In the genomic region with DNA sequence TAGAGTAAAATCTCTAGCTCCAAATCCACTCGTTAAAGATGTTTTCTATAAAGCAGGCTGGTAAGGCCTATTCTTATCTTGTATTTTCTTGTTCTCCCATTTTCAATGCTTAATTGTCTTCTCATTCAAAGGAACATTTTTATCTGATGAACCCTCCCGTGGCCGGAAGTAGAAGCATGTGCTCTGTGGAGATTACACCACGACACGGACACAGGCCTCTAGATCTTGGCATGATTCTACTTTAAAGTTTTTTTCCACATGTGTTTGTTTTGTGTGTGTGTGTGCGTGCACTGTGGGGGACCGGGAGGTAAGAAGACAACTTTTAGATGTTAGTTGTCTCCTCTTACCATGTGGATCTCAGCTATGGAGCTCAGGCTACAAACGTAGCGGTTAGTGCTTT, we compare ENCODE assay signal across 16 mouse cellular contexts. TPM values are rescaled to one million over a fixed set of nuclear protein-coding genes. Genes with fewer than 3 reads are reported as not detected.
DNase-seq lines count a peak whose midpoint lies in the region; ATAC-seq and TF ChIP-seq lines count a peak whose summit lies in the region.
"Had no signal": no experiment of that assay in that cellular context is flagged by ENCODE, and none has a peak within 500 bp of the region (broad histone marks: within the 10 kb centered on the region; RNA-seq: fewer than 3 reads in every experiment).

No protein-coding gene starts in this region.

- H3K36me3 ChIP-seq in heart, postnatal 0 days (replicated peaks; ENCODE audit: control insufficient read depth, insufficient read depth, low read length), result no peaks in the 10 kb centered on the region
- no peaks in the 10 kb centered on the region for H3K36me3 ChIP-seq in heart, embryonic 10.5 days
- H3K36me3 ChIP-seq in liver, embryonic 11.5 days (ENCODE audit: control insufficient read depth, insufficient read depth, low read length), result no peaks in the 10 kb centered on the region
- H3K36me3 ChIP-seq: hindbrain, embryonic 12.5 days; limb, embryonic 15.5 days had no signal

- peaks cover 20% of the 10 kb centered on the region for H3K4me1 ChIP-seq in heart, postnatal 0 days (ENCODE audit: control insufficient read depth, insufficient read depth)
- no peaks in the 10 kb centered on the region for H3K4me1 ChIP-seq in heart, embryonic 10.5 days
- peaks cover 3% of the 10 kb centered on the region for H3K4me1 ChIP-seq in brown adipose tissue, adult 24 weeks (ENCODE audit: control insufficient read depth, insufficient read depth, insufficient read length, low read length)
- peaks cover 13% of the 10 kb centered on the region for H3K4me1 ChIP-seq in liver, embryonic 11.5 days (replicated peaks; ENCODE audit: control insufficient read depth, insufficient read depth, low read length)
- H3K4me1 ChIP-seq: hindbrain, embryonic 12.5 days; limb, embryonic 15.5 days had no signal

- WGBS in heart, postnatal 0 days, result 64% methylated on average over 9 of the region's 9 CpGs
- 70% methylated on average over 9 of the region's 9 CpGs for WGBS in heart, embryonic 10.5 days
- 49% methylated on average over 9 of the region's 9 CpGs for WGBS in liver, embryonic 11.5 days

- no peak overlapping the region for H3K4me2 ChIP-seq in heart, postnatal 0 days (ENCODE audit: low read depth, low read length)
- peak overlapping the region; percentile 51; the same call in 1 of the 2 replicates for H3K4me2 ChIP-seq in liver, embryonic 11.5 days
- H3K4me2 ChIP-seq: hindbrain, embryonic 12.5 days; limb, embryonic 15.5 days had no signal

- no peaks in the 10 kb centered on the region for H3K27me3 ChIP-seq in heart, postnatal 0 days (ENCODE audit: control insufficient read depth, insufficient read depth, low read length)
- no peaks in the 10 kb centered on the region for H3K27me3 ChIP-seq in heart, embryonic 10.5 days (ENCODE audit: insufficient read depth, poor library complexity, severe bottlenecking)
- no peaks in the 10 kb centered on the region for H3K27me3 ChIP-seq in liver, embryonic 11.5 days (replicated peaks; ENCODE audit: control insufficient read depth, insufficient read depth, low read length)
- H3K27me3 ChIP-seq: hindbrain, embryonic 12.5 days; limb, embryonic 15.5 days had no signal

- H3K9me3 ChIP-seq in heart, postnatal 0 days (replicated peaks; ENCODE audit: control insufficient read depth, low read length), result no peaks in the 10 kb centered on the region
- H3K9me3 ChIP-seq in heart, embryonic 10.5 days, result no peaks in the 10 kb centered on the region
- H3K9me3 ChIP-seq in liver, embryonic 11.5 days (ENCODE audit: control insufficient read depth, low read length), result no peaks in the 10 kb centered on the region
- H3K9me3 ChIP-seq: hindbrain, embryonic 12.5 days; limb, embryonic 15.5 days had no signal

- H3K9ac ChIP-seq in heart, postnatal 0 days (replicated peaks; ENCODE audit: low read depth, low read length), result no peak overlapping the region
- H3K9ac ChIP-seq in liver, embryonic 11.5 days (ENCODE audit: low read depth, low read length), result no peak overlapping the region
- H3K9ac ChIP-seq: hindbrain, embryonic 12.5 days; limb, embryonic 15.5 days had no signal

- DNase-seq in heart, postnatal 0 days (ENCODE audit: low spot score), result no peak
- no peak for DNase-seq in heart, embryonic 10.5 days (ENCODE audit: low spot score)
- DNase-seq in liver, embryonic 11.5 days (ENCODE audit: low spot score), result no peak
- DNase-seq in adrenal gland, postnatal 14 days, result no peak
- DNase-seq in cerebellum, postnatal 4 days (ENCODE audit: low spot score in 2 of 2), result no peak
- DNase-seq: cerebellum, adult 18-20 months; cerebellum, postnatal 36 days; kidney, adult 9 months; kidney, postnatal 4 days; right cerebral cortex, adult 18-20 months; thymus, postnatal 14 days had no signal

- H3K4me3 ChIP-seq in heart, postnatal 0 days (ENCODE audit: low read depth, low read length), result no peak overlapping the region
- no peak overlapping the region for H3K4me3 ChIP-seq in heart, embryonic 10.5 days
- no peak overlapping the region for H3K4me3 ChIP-seq in brown adipose tissue, adult 24 weeks (ENCODE audit: insufficient read depth, low read depth, low read length)
- no peak overlapping the region for H3K4me3 ChIP-seq in liver, embryonic 11.5 days (ENCODE audit: low read depth, low read length)
- H3K4me3 ChIP-seq: hindbrain, embryonic 12.5 days; limb, embryonic 15.5 days had no signal

- no peak for ATAC-seq in heart, postnatal 0 days (ENCODE audit: insufficient read depth, low read depth)
- ATAC-seq in liver, embryonic 11.5 days (replicated peaks; ENCODE audit: low FRiP score), result 0 out of 2 replicates have a peak, but pooled peaks have one; percentile 21
- ATAC-seq in megakaryocyte progenitor cell, adult 5-6 weeks (replicated peaks; ENCODE audit: poor library complexity), result peak; percentile 53
- ATAC-seq: forebrain, embryonic 16.5 days had no signal

- no peak for TF ChIP-seq CTCF in heart, postnatal 0 days (IDR thresholded peaks at IDR 0.05; ENCODE audit: low read depth)

- TF ChIP-seq EP300 in heart, postnatal 0 days (IDR thresholded peaks at IDR 0.05; ENCODE audit: low read depth), result no peak

- H3K27ac ChIP-seq in heart, postnatal 0 days (ENCODE audit: low read depth), result peak overlapping the region; percentile 20; the same call in 1 of the 2 replicates
- no peak overlapping the region for H3K27ac ChIP-seq in heart, embryonic 10.5 days
- 0 out of 2 replicates have a peak overlapping the region, but pooled peaks have one; percentile 8 for H3K27ac ChIP-seq in brown adipose tissue, adult 24 weeks (replicated peaks; ENCODE audit: low read depth, low read length)
- H3K27ac ChIP-seq in liver, embryonic 11.5 days (ENCODE audit: low read depth, low read length), result peak overlapping the region; percentile 77
- H3K27ac ChIP-seq: hindbrain, embryonic 12.5 days; limb, embryonic 15.5 days had no signal

RNA-seq across cellular contexts. Expression of gene Tubb2a, which starts 24.1 kb away (rescaled TPM):
- total RNA-seq in heart, postnatal 0 days (2014; rRNA removed; ENCODE audit: low replicate concordance), result 291 and 343 TPM in 2 replicates
- polyA plus RNA-seq in heart, postnatal 0 days (2015; fragmentation: Nextera tagmentation; extraction: Ambion mirVana), result 90.8 and 105 TPM in 2 replicates
- 99.4 and 115 TPM in 2 replicates for polyA plus RNA-seq in heart, embryonic 10.5 days (2016; fragmentation: Nextera tagmentation; extraction: Ambion mirVana)
- 21.2 and 76.9 TPM in 2 replicates for polyA plus RNA-seq in brown adipose tissue, adult 24 weeks (2012; ENCODE audit: insufficient read depth, insufficient read length, missing spikeins)
- polyA plus RNA-seq in liver, embryonic 11.5 days (2014; fragmentation: Nextera tagmentation; extraction: Ambion mirVana), result 81.0 and 87.9 TPM in 2 replicates
- 2.3 and 2.5 TPM in 2 replicates for total RNA-seq in megakaryocyte progenitor cell, adult 5-6 weeks (2015)
- total RNA-seq in megakaryocyte progenitor cell, adult 5-6 weeks (2017), result 6.9 and 7.9 TPM in 2 replicates
- total RNA-seq in adrenal gland, postnatal 14 days (2021), result 46.1 and 59.9 TPM in 2 replicates

RNA-seq across cellular contexts. Expression of gene Tubb2b, which starts 28.4 kb away (rescaled TPM):
- total RNA-seq in heart, postnatal 0 days (2014; rRNA removed; ENCODE audit: low replicate concordance), result 157 and 227 TPM in 2 replicates
- 16.9 and 19.7 TPM in 2 replicates for polyA plus RNA-seq in heart, postnatal 0 days (2015; fragmentation: Nextera tagmentation; extraction: Ambion mirVana)
- 18.8 and 30.7 TPM in 2 replicates for polyA plus RNA-seq in heart, embryonic 10.5 days (2016; fragmentation: Nextera tagmentation; extraction: Ambion mirVana)
- polyA plus RNA-seq in brown adipose tissue, adult 24 weeks (2012; ENCODE audit: insufficient read depth, insufficient read length, missing spikeins), result 1.0 and 1.7 TPM in 2 replicates
- polyA plus RNA-seq in liver, embryonic 11.5 days (2014; fragmentation: Nextera tagmentation; extraction: Ambion mirVana), result 7.6 and 7.7 TPM in 2 replicates
- not detected in 2 replicates for total RNA-seq in megakaryocyte progenitor cell, adult 5-6 weeks (2015)
- not detected in 2 replicates for total RNA-seq in megakaryocyte progenitor cell, adult 5-6 weeks (2017)
- total RNA-seq in adrenal gland, postnatal 14 days (2021), result 5.5 and 22.5 TPM in 2 replicates
